Comparison of ENCODE assay signal across 8 mouse cellular contexts in genomic region chr11:85841980-85842379, GRCm38 (mm10). TPM values are rescaled to one million over a fixed set of nuclear protein-coding genes. Genes with fewer than 3 reads are reported as not detected.
A peak's percentile ranks its signal among the peaks of the same experiment; 100 is the strongest.
DNase-seq lines count a peak whose midpoint lies in the region; ATAC-seq lines count a peak whose summit lies in the region.

No protein-coding gene starts in this region.

- DNase-seq in A20 (ENCODE audit: low read depth, low spot score) (peak; percentile 62), ES-CJ7 (ENCODE audit: low read depth, low spot score) (peak; percentile 72), MN1 (ENCODE audit: low spot score) (no peak)
- DNase-seq in embryonic facial prominence, embryonic 14.5 days (ENCODE audit: low spot score): peak; percentile 87
- peak; percentile 80 to 84 for DNase-seq in heart, postnatal 10 days
- peak; percentile 85 to 89 for DNase-seq in kidney, postnatal 4 days
- peak; percentile 98 for DNase-seq in midbrain, embryonic 11.5 days (ENCODE audit: low spot score, missing footprints)

- intact Hi-C loops in heart, postnatal 10 days (cut with DNase I): loop anchor here (2.0 to 5.0 kb wide), 3 partner anchors 323 to 460 kb away; no protein-coding TSS in a partner anchor

- peaks cover 40% of the 10 kb centered on the region; the same call in 1 of the 2 replicates for H3K27me3 ChIP-seq in embryonic facial prominence, embryonic 14.5 days (replicated peaks; ENCODE audit: control insufficient read depth, insufficient read depth, low read length)
- H3K27me3 ChIP-seq in midbrain, embryonic 11.5 days (ENCODE audit: control insufficient read depth, insufficient read depth, low read length): peaks cover 83% of the 10 kb centered on the region
- peaks cover 23% of the 10 kb centered on the region for H3K27me3 ChIP-seq in stomach, embryonic 14.5 days (ENCODE audit: control insufficient read depth, insufficient read depth, low read length)

- H3K9ac ChIP-seq in embryonic facial prominence, embryonic 14.5 days (ENCODE audit: low read depth, low read length): peak overlapping the region; percentile 97
- H3K9ac ChIP-seq in midbrain, embryonic 11.5 days (ENCODE audit: low read length): 0 out of 2 replicates have a peak overlapping the region, but pooled peaks have one; percentile 33
- H3K9ac ChIP-seq in stomach, embryonic 14.5 days (replicated peaks; ENCODE audit: low read depth, low read length): no peak overlapping the region; the same call in 1 of the 2 replicates

- H3K27ac ChIP-seq in embryonic facial prominence, embryonic 14.5 days (replicated peaks; ENCODE audit: low read depth, low read length): peak overlapping the region; percentile 94
- no peak overlapping the region for H3K27ac ChIP-seq in midbrain, embryonic 11.5 days (ENCODE audit: low read depth, low read length)
- peak overlapping the region; percentile 29; the same call in 1 of the 2 replicates for H3K27ac ChIP-seq in stomach, embryonic 14.5 days (ENCODE audit: low read length)

- H3K4me1 ChIP-seq in embryonic facial prominence, embryonic 14.5 days (ENCODE audit: control insufficient read depth, insufficient read depth, low read length): peaks cover 11% of the 10 kb centered on the region
- H3K4me1 ChIP-seq in midbrain, embryonic 11.5 days (ENCODE audit: control insufficient read depth, insufficient read depth, low read length): peaks cover 10% of the 10 kb centered on the region; the same call in 1 of the 2 replicates
- peaks cover 17% of the 10 kb centered on the region for H3K4me1 ChIP-seq in stomach, embryonic 14.5 days (ENCODE audit: control insufficient read depth, insufficient read depth, low read length)

- no peaks in the 10 kb centered on the region for H3K9me3 ChIP-seq in embryonic facial prominence, embryonic 14.5 days (ENCODE audit: control insufficient read depth, low read length)
- H3K9me3 ChIP-seq in midbrain, embryonic 11.5 days (ENCODE audit: control insufficient read depth, low read length): no peaks in the 10 kb centered on the region
- H3K9me3 ChIP-seq in stomach, embryonic 14.5 days (ENCODE audit: control insufficient read depth, low read depth, low read length): no peaks in the 10 kb centered on the region

- peaks cover 31% of the 10 kb centered on the region for H3K36me3 ChIP-seq in embryonic facial prominence, embryonic 14.5 days (ENCODE audit: control insufficient read depth, insufficient read depth, low read length)
- no peaks in the 10 kb centered on the region for H3K36me3 ChIP-seq in midbrain, embryonic 11.5 days (ENCODE audit: control insufficient read depth, insufficient read depth, low read length)
- H3K36me3 ChIP-seq in stomach, embryonic 14.5 days (ENCODE audit: control insufficient read depth, insufficient read depth, low read length): peaks cover 7% of the 10 kb centered on the region; the same call in 1 of the 2 replicates

- WGBS in embryonic facial prominence, embryonic 14.5 days: 0% methylated on average over 15 of the region's 32 CpGs
- WGBS in midbrain, embryonic 11.5 days: under 1% methylated on average over 32 of the region's 32 CpGs
- 1% methylated on average over 32 of the region's 32 CpGs for WGBS in stomach, embryonic 14.5 days

- peak overlapping the region; percentile 70 for H3K4me3 ChIP-seq in embryonic facial prominence, embryonic 14.5 days (ENCODE audit: low read depth, low read length)
- peak overlapping the region; percentile 22 for H3K4me3 ChIP-seq in midbrain, embryonic 11.5 days (ENCODE audit: low read depth, low read length)
- peak overlapping the region; percentile 59 for H3K4me3 ChIP-seq in stomach, embryonic 14.5 days (ENCODE audit: low read depth, low read length)

- H3K4me2 ChIP-seq in embryonic facial prominence, embryonic 14.5 days (ENCODE audit: low read depth, low read length): peak overlapping the region; percentile 72
- H3K4me2 ChIP-seq in midbrain, embryonic 11.5 days: peak overlapping the region; percentile 47
- H3K4me2 ChIP-seq in stomach, embryonic 14.5 days (replicated peaks; ENCODE audit: low read depth, low read length): peak overlapping the region; percentile 58

- ATAC-seq in embryonic facial prominence, embryonic 14.5 days (ENCODE audit: low read depth): peak; percentile 45
- ATAC-seq in midbrain, embryonic 11.5 days (ENCODE audit: low FRiP score): peak; percentile 72
- peak; percentile 62 for ATAC-seq in stomach, embryonic 14.5 days (ENCODE audit: insufficient number of reproducible peaks, insufficient read depth, low FRiP score, low read depth)

RNA-seq across cellular contexts. Expression of gene Gm11444, which starts 8.2 kb away (rescaled TPM):
- not detected in 2 replicates for polyA plus RNA-seq in embryonic facial prominence, embryonic 14.5 days (2014; fragmentation: Nextera tagmentation; extraction: Ambion mirVana)
- total RNA-seq in heart, postnatal 10 days (2021): not detected
- not detected in 2 replicates for polyA plus RNA-seq in midbrain, embryonic 11.5 days (2014; fragmentation: Nextera tagmentation; extraction: Ambion mirVana)
- not detected in 2 replicates for polyA plus RNA-seq in stomach, embryonic 14.5 days (2014; fragmentation: Nextera tagmentation; extraction: Ambion mirVana)

RNA-seq across cellular contexts. Expression of gene Tbx2, which starts 9.6 kb away (rescaled TPM):
- 6.3 and 6.5 TPM in 2 replicates for polyA plus RNA-seq in embryonic facial prominence, embryonic 14.5 days (2014; fragmentation: Nextera tagmentation; extraction: Ambion mirVana)
- total RNA-seq in heart, postnatal 10 days (2021): 10 to 100 TPM; 17.3 to 18.4 TPM
- 0.32 and 0.79 TPM in 2 replicates for polyA plus RNA-seq in midbrain, embryonic 11.5 days (2014; fragmentation: Nextera tagmentation; extraction: Ambion mirVana)
- polyA plus RNA-seq in stomach, embryonic 14.5 days (2014; fragmentation: Nextera tagmentation; extraction: Ambion mirVana): 5.8 and 6.8 TPM in 2 replicates

RNA-seq across cellular contexts. Expression of gene Tbx4, which starts 44.2 kb away (rescaled TPM):
- polyA plus RNA-seq in embryonic facial prominence, embryonic 14.5 days (2014; fragmentation: Nextera tagmentation; extraction: Ambion mirVana): 0.85 and 1.4 TPM in 2 replicates
- total RNA-seq in heart, postnatal 10 days (2021): under 1 TPM in 1 of 2 experiments, not detected in 1; 0.32 TPM
- polyA plus RNA-seq in midbrain, embryonic 11.5 days (2014; fragmentation: Nextera tagmentation; extraction: Ambion mirVana): 0.04 and 0.19 TPM in 2 replicates
- not detected in 2 replicates for polyA plus RNA-seq in stomach, embryonic 14.5 days (2014; fragmentation: Nextera tagmentation; extraction: Ambion mirVana)
